Mouse (Mus musculus): ENCODE data around the gene Srpk3. TPM values are rescaled to one million over a fixed set of nuclear protein-coding genes. Genes with fewer than 3 reads are reported as not detected.
A peak's percentile ranks its signal among the peaks of the same experiment; 100 is the strongest.

The Srpk3 gene
- polyA plus RNA-seq, 1 experiment from 2014 or later = 1.7 TPM

DNA sequence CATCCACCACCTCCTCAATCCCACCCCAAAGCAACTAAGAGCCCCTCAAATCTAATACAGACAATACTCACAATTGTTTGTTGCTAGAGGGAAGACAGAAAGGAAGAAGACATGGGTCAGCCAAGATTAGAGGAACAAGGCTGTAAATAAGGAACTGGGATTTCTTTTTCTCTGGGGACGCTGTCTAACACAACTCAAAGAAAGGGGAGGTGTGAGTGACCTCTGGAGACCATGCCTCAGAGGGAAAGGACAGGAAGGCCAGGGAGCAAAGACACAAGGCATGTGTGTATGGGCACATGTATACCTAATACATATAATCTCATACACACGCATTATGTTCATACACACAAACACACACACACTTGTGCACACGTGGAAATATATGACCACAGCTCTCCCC lies 8.0 kb downstream of the Srpk3 start:
- peaks cover 17% of the 10 kb centered on the region for H3K36me3 ChIP-seq (replicated peaks; ENCODE audit: insufficient read depth, low read length)
- TF ChIP-seq EP300 (IDR thresholded peaks at IDR 0.05; ENCODE audit: low read depth) (no peak), CTCF (IDR thresholded peaks at IDR 0.05; ENCODE audit: low read depth) (no peak)
- no peak for DNase-seq
- H3K27me3 ChIP-seq (ENCODE audit: insufficient read depth, low read length) = no peaks in the 10 kb centered on the region
- H3K4me2 ChIP-seq (ENCODE audit: low read depth, low read length) = no peak overlapping the region
- H3K9ac ChIP-seq (replicated peaks) = no peak overlapping the region
- H3K4me1 ChIP-seq (ENCODE audit: insufficient read depth) = peaks cover 9% of the 10 kb centered on the region
- WGBS (ENCODE audit: insufficient replicate concordance) = 89% methylated on average over 2 of the region's 3 CpGs
- ATAC-seq = no peak
- no peak overlapping the region for H3K27ac ChIP-seq (ENCODE audit: low read depth)
- H3K9me3 ChIP-seq (ENCODE audit: low read length) = no peaks in the 10 kb centered on the region
- no peak overlapping the region for H3K4me3 ChIP-seq (ENCODE audit: low read depth, low read length)

DNA sequence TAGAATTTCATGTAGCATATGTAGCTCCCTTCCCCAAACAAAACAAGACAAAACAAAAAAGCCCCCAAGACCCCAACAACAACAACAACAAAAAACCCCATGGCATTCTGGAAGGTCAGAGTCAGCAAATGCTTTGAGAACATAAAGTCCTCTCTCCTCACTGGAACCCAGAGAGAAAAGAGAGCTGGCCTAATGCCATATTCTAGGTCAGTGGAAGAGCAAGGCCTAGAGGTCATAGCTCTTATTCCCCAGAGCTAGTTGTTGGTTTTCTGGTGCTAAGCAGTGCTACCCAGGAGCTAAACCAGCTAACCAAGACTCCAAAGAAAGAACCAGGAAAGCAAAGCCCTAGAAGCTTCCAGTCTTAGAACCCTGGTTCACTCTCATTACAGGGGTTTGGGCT lies 11.5 kb downstream of the Srpk3 start:
- no peaks in the 10 kb centered on the region for H3K9me3 ChIP-seq (ENCODE audit: low read length)
- no peak for ATAC-seq
- peaks cover 21% of the 10 kb centered on the region for H3K4me1 ChIP-seq (ENCODE audit: insufficient read depth)
- H3K9ac ChIP-seq (replicated peaks) = peak overlapping the region; percentile 79
- H3K4me3 ChIP-seq (ENCODE audit: low read depth, low read length) = peak overlapping the region; percentile 71
- DNase-seq = no peak
- H3K27ac ChIP-seq (ENCODE audit: low read depth) = peak overlapping the region; percentile 93
- peak overlapping the region; percentile 74 for H3K4me2 ChIP-seq (ENCODE audit: low read depth, low read length)
- TF ChIP-seq EP300 (IDR thresholded peaks at IDR 0.05; ENCODE audit: low read depth) = no peak
- no peak for TF ChIP-seq CTCF (IDR thresholded peaks at IDR 0.05; ENCODE audit: low read depth)
- H3K36me3 ChIP-seq (replicated peaks; ENCODE audit: insufficient read depth, low read length) = peaks cover 4% of the 10 kb centered on the region; the same call in 1 of the 2 replicates
- H3K27me3 ChIP-seq (ENCODE audit: insufficient read depth, low read length) = no peaks in the 10 kb centered on the region

DNA sequence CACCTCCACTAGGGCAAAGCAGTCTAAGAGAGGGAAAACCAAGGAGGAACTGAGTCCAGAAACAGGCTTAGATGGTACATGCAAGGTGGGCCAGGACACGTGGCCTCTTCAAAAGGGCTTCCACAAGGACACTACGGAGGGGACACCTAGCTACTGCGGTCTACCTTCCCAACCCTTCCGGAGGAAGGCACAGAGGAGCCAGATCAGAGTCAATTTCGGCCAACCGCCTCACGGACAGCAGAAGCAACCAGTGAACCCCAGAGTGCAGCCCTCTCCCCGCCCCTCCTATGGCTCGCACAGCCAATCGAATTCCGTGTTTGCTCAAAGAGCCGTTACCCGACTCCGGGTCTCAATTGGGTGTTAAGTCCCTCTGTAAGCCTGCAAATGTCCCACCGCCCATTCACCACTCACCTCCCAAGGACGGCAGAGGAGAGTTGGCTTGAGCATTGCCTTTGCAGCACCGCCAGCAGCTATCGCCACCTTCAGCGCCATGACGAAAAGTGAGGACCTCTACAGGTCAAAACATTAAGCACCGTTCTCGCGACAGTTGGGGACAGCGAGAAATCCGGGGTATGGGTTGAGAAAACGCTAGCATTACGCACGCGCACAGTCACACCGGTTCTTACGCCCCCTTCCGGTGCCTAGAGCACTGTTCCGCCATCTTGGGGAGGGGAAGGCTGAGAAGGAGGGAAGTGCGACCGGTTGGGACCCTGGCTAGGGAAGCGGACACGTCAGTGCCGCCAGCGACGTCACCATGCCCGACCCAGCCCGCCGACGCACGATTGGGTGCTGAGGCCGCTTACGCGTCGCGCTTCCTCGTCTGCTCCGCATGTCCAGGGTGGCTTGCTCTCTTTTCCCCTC lies 12.4 kb downstream of the Srpk3 start, which contains the start of the genes Idh3g and Ssr4:
TSS of gene Idh3g (minus strand) at position 534 of the 861 bp plus-strand sequence.
TSS of gene Ssr4 (plus strand) at position 665 of the 861 bp plus-strand sequence.
- Histone ChIP-seq H3K4me3 (ENCODE audit: low read depth, low read length) (peak within 1 kb of the TSS; percentile 71), H3K27me3 (ENCODE audit: insufficient read depth, low read length) (no peaks in the 10 kb centered on the region), H3K9ac (replicated peaks) (peak within 1 kb of the TSS; percentile 79), H3K27ac (ENCODE audit: low read depth) (peak within 1 kb of the TSS; percentile 93), H3K36me3 (replicated peaks; ENCODE audit: insufficient read depth, low read length) (peaks cover 5% of the 10 kb centered on the region; the same call in 1 of the 2 replicates), H3K4me2 (ENCODE audit: low read depth, low read length) (peak within 1 kb of the TSS; percentile 80), H3K4me1 (ENCODE audit: insufficient read depth) (peaks cover 21% of the 10 kb centered on the region), H3K9me3 (ENCODE audit: low read length) (no peaks in the 10 kb centered on the region)
- TF ChIP-seq CTCF (IDR thresholded peaks at IDR 0.05; ENCODE audit: low read depth) (peak; percentile 80), EP300 (IDR thresholded peaks at IDR 0.05; ENCODE audit: low read depth) (peak; percentile 68; the same call in 1 of the 2 replicates)
- DNase-seq (peak; percentile 91), ATAC-seq (peak; percentile 94)
- WGBS (ENCODE audit: insufficient replicate concordance) = 18% methylated on average over 47 of the region's 52 CpGs

DNA sequence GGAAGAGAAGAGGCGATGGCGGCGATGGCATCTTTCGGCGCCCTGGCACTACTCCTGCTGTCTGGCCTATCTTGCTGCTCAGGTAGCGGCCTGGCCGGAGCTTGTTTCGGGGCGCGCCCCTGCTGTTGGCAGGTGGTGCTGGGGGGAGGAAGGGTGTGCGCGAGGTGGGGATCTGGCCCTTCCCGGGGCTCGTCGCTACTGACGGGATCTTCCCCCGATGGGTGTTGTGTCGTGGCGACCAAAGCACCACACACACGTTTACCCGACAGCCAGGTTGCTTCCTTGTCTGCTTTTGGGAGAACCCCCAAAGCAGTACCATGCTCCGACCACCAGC lies 13.0 kb downstream of the Srpk3 start:
- no peak for TF ChIP-seq EP300 (IDR thresholded peaks at IDR 0.05; ENCODE audit: low read depth)
- TF ChIP-seq CTCF (IDR thresholded peaks at IDR 0.05; ENCODE audit: low read depth) = no peak

DNA sequence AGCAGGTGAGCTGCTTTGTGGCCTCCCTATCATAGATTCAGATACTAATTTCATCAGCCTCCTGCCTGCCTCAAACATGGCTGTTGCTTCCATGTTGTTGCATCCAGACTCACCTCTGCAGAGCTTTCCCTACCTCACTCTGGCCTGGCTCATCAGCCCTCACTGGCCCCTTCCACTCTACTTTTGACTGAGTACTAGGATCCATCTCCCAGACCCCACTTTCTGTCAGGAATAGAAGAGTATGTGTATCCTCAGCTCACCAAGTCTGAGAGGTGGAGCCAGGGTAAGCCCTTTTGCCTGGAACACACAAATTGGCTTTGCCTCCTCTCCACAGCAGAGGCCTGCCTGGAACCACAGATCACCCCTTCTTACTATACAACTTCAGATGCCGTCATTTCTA lies 14.3 kb downstream of the Srpk3 start:
- ATAC-seq (no peak), DNase-seq (no peak)
- TF ChIP-seq CTCF (IDR thresholded peaks at IDR 0.05; ENCODE audit: low read depth) (no peak), EP300 (IDR thresholded peaks at IDR 0.05; ENCODE audit: low read depth) (no peak)
- no peak overlapping the region for H3K27ac ChIP-seq (ENCODE audit: low read depth)
- WGBS (ENCODE audit: insufficient replicate concordance) = 68% methylated on average over 1 of the region's 1 CpGs
- peak overlapping the region; percentile 71; the same call in 1 of the 2 replicates for H3K4me3 ChIP-seq (ENCODE audit: low read depth, low read length)
- peaks cover 18% of the 10 kb centered on the region for H3K4me1 ChIP-seq (ENCODE audit: insufficient read depth)
- peak overlapping the region; percentile 80 for H3K4me2 ChIP-seq (ENCODE audit: low read depth, low read length)
- H3K36me3 ChIP-seq (replicated peaks; ENCODE audit: insufficient read depth, low read length) = peaks cover 5% of the 10 kb centered on the region; the same call in 1 of the 2 replicates
- no peaks in the 10 kb centered on the region for H3K27me3 ChIP-seq (ENCODE audit: insufficient read depth, low read length)
- H3K9ac ChIP-seq (replicated peaks) = 0 out of 2 replicates have a peak overlapping the region, but pooled peaks have one; percentile 79
- H3K9me3 ChIP-seq (ENCODE audit: low read length) = no peaks in the 10 kb centered on the region

More for the DNA sequence above, 13.0 kb downstream of the Srpk3 start:
- Histone ChIP-seq H3K27me3 (ENCODE audit: insufficient read depth, low read length) (no peaks in the 10 kb centered on the region), H3K4me2 (ENCODE audit: low read depth, low read length) (peak overlapping the region; percentile 80), H3K27ac (ENCODE audit: low read depth) (peak overlapping the region; percentile 93), H3K9me3 (ENCODE audit: low read length) (no peaks in the 10 kb centered on the region), H3K36me3 (replicated peaks; ENCODE audit: insufficient read depth, low read length) (peaks cover 5% of the 10 kb centered on the region; the same call in 1 of the 2 replicates), H3K9ac (replicated peaks) (peak overlapping the region; percentile 79), H3K4me3 (ENCODE audit: low read depth, low read length) (peak overlapping the region; percentile 71), H3K4me1 (ENCODE audit: insufficient read depth) (peaks cover 21% of the 10 kb centered on the region)
- WGBS (ENCODE audit: insufficient replicate concordance) = 29% methylated on average over 22 of the region's 22 CpGs
- DNase-seq (no peak), ATAC-seq (peak; percentile 18)

- DNase-seq = no peak
Measured at GRCm38 (mm10) chrX:73793039-73793438, 18.8 kb downstream of the Srpk3 start.

More at GRCm38 (mm10) chrX:73793039-73793438, 18.8 kb downstream of the Srpk3 start:
- no peaks in the 10 kb centered on the region for H3K9me3 ChIP-seq (ENCODE audit: low read length)
- H3K27ac ChIP-seq (ENCODE audit: low read depth) = no peak overlapping the region
- no peak overlapping the region for H3K9ac ChIP-seq (replicated peaks)
- H3K27me3 ChIP-seq (ENCODE audit: insufficient read depth, low read length) = no peaks in the 10 kb centered on the region
- H3K4me3 ChIP-seq (ENCODE audit: low read depth, low read length) = no peak overlapping the region
- TF ChIP-seq EP300 (IDR thresholded peaks at IDR 0.05; ENCODE audit: low read depth) = no peak
- no peak for TF ChIP-seq CTCF (IDR thresholded peaks at IDR 0.05; ENCODE audit: low read depth)
- peaks cover 5% of the 10 kb centered on the region; the same call in 1 of the 2 replicates for H3K36me3 ChIP-seq (replicated peaks; ENCODE audit: insufficient read depth, low read length)
- ATAC-seq = no peak
- H3K4me2 ChIP-seq (ENCODE audit: low read depth, low read length) = no peak overlapping the region
- H3K4me1 ChIP-seq (ENCODE audit: insufficient read depth) = peaks cover 8% of the 10 kb centered on the region
